In the genomic region with DNA sequence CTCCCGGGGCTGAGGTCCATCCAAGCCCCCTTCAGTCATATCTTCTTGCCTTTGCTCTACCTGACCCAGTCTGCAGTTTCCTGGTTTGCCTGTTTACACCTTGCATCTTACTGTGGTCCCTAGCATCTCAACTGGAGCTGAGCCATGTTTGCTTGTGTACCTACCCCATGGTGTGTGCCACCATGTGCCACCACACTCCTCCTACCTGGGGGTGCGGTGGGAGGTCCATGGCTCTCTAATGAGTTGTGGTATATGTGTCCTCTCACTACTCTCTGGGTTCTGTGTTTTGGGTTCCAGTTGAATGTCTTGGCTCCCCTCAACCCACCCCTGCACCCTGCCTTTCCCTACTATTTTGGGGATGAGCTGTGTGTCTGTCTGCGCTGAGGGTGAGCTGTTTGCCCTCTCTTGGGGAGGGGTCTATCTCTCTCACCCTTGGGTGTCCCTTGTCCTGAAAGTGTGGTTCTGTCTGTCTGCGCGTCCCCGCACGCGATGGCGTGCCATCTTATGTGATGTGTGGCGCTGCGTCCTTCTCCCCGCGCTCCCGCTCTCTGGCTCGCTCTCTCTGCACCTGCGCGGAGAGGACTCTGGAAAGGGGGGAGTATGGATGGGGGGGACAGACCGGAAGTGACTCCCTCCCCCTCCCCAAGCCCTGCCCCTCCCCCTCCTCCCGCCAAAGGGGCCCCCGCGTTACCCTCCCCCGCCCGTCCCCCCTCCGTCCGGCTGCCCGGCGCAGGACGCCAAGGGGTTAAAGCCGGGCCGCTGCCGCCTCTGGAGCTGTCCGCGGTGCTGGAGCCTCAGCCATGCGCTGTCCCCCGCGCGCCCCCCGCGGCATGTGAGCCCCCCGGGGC, we compare ENCODE assay signal across 8 mouse cellular contexts. TPM values are rescaled to one million over a fixed set of nuclear protein-coding genes. Genes with fewer than 3 reads are reported as not detected.
DNase-seq lines count a peak whose midpoint lies in the region; ATAC-seq and TF ChIP-seq lines count a peak whose summit lies in the region.

No protein-coding gene starts in this region.

- H3K27ac ChIP-seq in lung, embryonic 15.5 days, result no peak overlapping the region
- peak overlapping the region; percentile 77 for H3K27ac ChIP-seq in forebrain, embryonic 12.5 days
- no peak overlapping the region for H3K27ac ChIP-seq in limb, embryonic 14.5 days (replicated peaks; ENCODE audit: low read depth, low read length)

- peak overlapping the region; percentile 34 for H3K4me3 ChIP-seq in lung, embryonic 15.5 days
- H3K4me3 ChIP-seq in forebrain, embryonic 12.5 days (replicated peaks), result peak overlapping the region; percentile 54
- H3K4me3 ChIP-seq in limb, embryonic 14.5 days (replicated peaks; ENCODE audit: low read length), result peak overlapping the region; percentile 35

- H3K4me2 ChIP-seq in lung, embryonic 15.5 days, result peak overlapping the region; percentile 58
- peak overlapping the region; percentile 76 for H3K4me2 ChIP-seq in forebrain, embryonic 12.5 days
- H3K4me2 ChIP-seq in limb, embryonic 14.5 days (replicated peaks; ENCODE audit: low read depth, low read length, severe bottlenecking), result peak overlapping the region; percentile 71

- H3K4me1 ChIP-seq in lung, embryonic 15.5 days, result peaks cover 6% of the 10 kb centered on the region; the same call in 1 of the 2 replicates
- H3K4me1 ChIP-seq in forebrain, embryonic 12.5 days, result peaks cover 20% of the 10 kb centered on the region
- peaks cover 3% of the 10 kb centered on the region; the same call in 1 of the 2 replicates for H3K4me1 ChIP-seq in limb, embryonic 14.5 days (ENCODE audit: control insufficient read depth, insufficient read depth, low read length)

- no peaks in the 10 kb centered on the region for H3K9me3 ChIP-seq in lung, embryonic 15.5 days
- no peaks in the 10 kb centered on the region for H3K9me3 ChIP-seq in forebrain, embryonic 12.5 days
- no peaks in the 10 kb centered on the region for H3K9me3 ChIP-seq in limb, embryonic 14.5 days (ENCODE audit: control insufficient read depth, low read length)

- no peak for TF ChIP-seq POLR2A in limb, embryonic 14.5 days (IDR thresholded peaks at IDR 0.05; ENCODE audit: borderline replicate concordance, extremely low read depth, insufficient read depth, insufficient read length)

- no peaks in the 10 kb centered on the region for H3K36me3 ChIP-seq in lung, embryonic 15.5 days
- 0 out of 2 replicates have a peak, but pooled peaks cover 5% of the 10 kb centered on the region for H3K36me3 ChIP-seq in forebrain, embryonic 12.5 days (replicated peaks)
- H3K36me3 ChIP-seq in limb, embryonic 14.5 days (ENCODE audit: control insufficient read depth, insufficient read depth, low read length), result no peaks in the 10 kb centered on the region

- peaks cover 62% of the 10 kb centered on the region for H3K27me3 ChIP-seq in lung, embryonic 15.5 days
- peaks cover 71% of the 10 kb centered on the region for H3K27me3 ChIP-seq in forebrain, embryonic 12.5 days
- peaks cover 54% of the 10 kb centered on the region for H3K27me3 ChIP-seq in limb, embryonic 14.5 days (ENCODE audit: control insufficient read depth, insufficient read depth, low read length)

- H3K9ac ChIP-seq in lung, embryonic 15.5 days, result no peak overlapping the region
- peak overlapping the region; percentile 60 for H3K9ac ChIP-seq in forebrain, embryonic 12.5 days
- H3K9ac ChIP-seq in limb, embryonic 14.5 days (ENCODE audit: low read depth, low read length, severe bottlenecking), result no peak overlapping the region

- DNase-seq in cerebellum, postnatal 4 days (ENCODE audit: low spot score in 2 of 2), result no peak
- DNase-seq in lung, postnatal 14 days, result no peak
- peak; percentile 29 for DNase-seq in limb, embryonic 14.5 days (ENCODE audit: low spot score)
- DNase-seq in right cerebral cortex, postnatal 14 days, result peak; percentile 68

- 6% methylated on average over 14 of the region's 40 CpGs for WGBS in lung, embryonic 15.5 days
- WGBS in forebrain, embryonic 12.5 days, result 6% methylated on average over 20 of the region's 40 CpGs
- 4% methylated on average over 27 of the region's 40 CpGs for WGBS in limb, embryonic 14.5 days

- peak; percentile 47; the same call in 1 of the 2 replicates for ATAC-seq in cerebellum, adult (ENCODE audit: insufficient number of reproducible peaks, low FRiP score, low TSS enrichment)
- 0 out of 2 replicates have a peak, but pooled peaks have one; percentile 24 for ATAC-seq in lung, embryonic 15.5 days (ENCODE audit: borderline replicate concordance, extremely low read depth, low FRiP score, low TSS enrichment)
- ATAC-seq in forebrain, embryonic 12.5 days (ENCODE audit: low FRiP score), result peak; percentile 73
- 0 out of 2 replicates have a peak, but pooled peaks have one; percentile 23 for ATAC-seq in limb, embryonic 14.5 days (ENCODE audit: low FRiP score, low read depth)
- ATAC-seq in inflammation-experienced regulatory T-cells, adult 6 months, result no peak

RNA-seq across cellular contexts. Expression of a gene that starts 25.2 kb away (rescaled TPM):
- 0.96 and 1.1 TPM in 2 replicates for polyA plus RNA-seq in lung, embryonic 15.5 days (2015; fragmentation: Nextera tagmentation; extraction: Ambion mirVana)
- polyA plus RNA-seq in forebrain, embryonic 12.5 days (2016; fragmentation: Nextera tagmentation; extraction: Ambion mirVana), result 7.7 and 8.0 TPM in 2 replicates
- polyA plus RNA-seq in limb, embryonic 14.5 days (2012; rRNA removed), result 13.6 and 18.2 TPM in 2 replicates
- polyA plus RNA-seq in limb, embryonic 14.5 days (2014; fragmentation: Nextera tagmentation; extraction: Ambion mirVana), result 4.0 and 4.3 TPM in 2 replicates
- polyA plus RNA-seq in inflammation-experienced regulatory T-cells, adult 6 months (2017; shearing (Covaris generic)), result under 1 TPM; 0.15 to 0.62 (median 0.20) TPM

RNA-seq across cellular contexts. Expression of a gene that starts 28.6 kb away (rescaled TPM):
- 2.5 and 2.6 TPM in 2 replicates for polyA plus RNA-seq in lung, embryonic 15.5 days (2015; fragmentation: Nextera tagmentation; extraction: Ambion mirVana)
- polyA plus RNA-seq in forebrain, embryonic 12.5 days (2016; fragmentation: Nextera tagmentation; extraction: Ambion mirVana), result 2.5 and 2.9 TPM in 2 replicates
- polyA plus RNA-seq in limb, embryonic 14.5 days (2012; rRNA removed), result 21.2 and 22.8 TPM in 2 replicates
- 12.4 and 15.5 TPM in 2 replicates for polyA plus RNA-seq in limb, embryonic 14.5 days (2014; fragmentation: Nextera tagmentation; extraction: Ambion mirVana)
- polyA plus RNA-seq in inflammation-experienced regulatory T-cells, adult 6 months (2017; shearing (Covaris generic)), result under 1 TPM; 0.28 to 0.62 (median 0.34) TPM

RNA-seq across cellular contexts. Expression of a gene that starts 48.6 kb away (rescaled TPM):
- polyA plus RNA-seq in lung, embryonic 15.5 days (2015; fragmentation: Nextera tagmentation; extraction: Ambion mirVana), result 2.1 and 2.3 TPM in 2 replicates
- 5.5 and 6.6 TPM in 2 replicates for polyA plus RNA-seq in forebrain, embryonic 12.5 days (2016; fragmentation: Nextera tagmentation; extraction: Ambion mirVana)
- 3.3 and 3.8 TPM in 2 replicates for polyA plus RNA-seq in limb, embryonic 14.5 days (2012; rRNA removed)
- 2.2 and 4.6 TPM in 2 replicates for polyA plus RNA-seq in limb, embryonic 14.5 days (2014; fragmentation: Nextera tagmentation; extraction: Ambion mirVana)
- not detected for polyA plus RNA-seq in inflammation-experienced regulatory T-cells, adult 6 months (2017; shearing (Covaris generic))

RNA-seq across cellular contexts. Expression of a gene that starts 50.4 kb away (rescaled TPM):
- polyA plus RNA-seq in lung, embryonic 15.5 days (2015; fragmentation: Nextera tagmentation; extraction: Ambion mirVana), result 1.1 and 1.4 TPM in 2 replicates
- 0.86 and 1.5 TPM in 2 replicates for polyA plus RNA-seq in forebrain, embryonic 12.5 days (2016; fragmentation: Nextera tagmentation; extraction: Ambion mirVana)
- 2.1 and 2.7 TPM in 2 replicates for polyA plus RNA-seq in limb, embryonic 14.5 days (2012; rRNA removed)
- 0.67 and 0.73 TPM in 2 replicates for polyA plus RNA-seq in limb, embryonic 14.5 days (2014; fragmentation: Nextera tagmentation; extraction: Ambion mirVana)
- not detected for polyA plus RNA-seq in inflammation-experienced regulatory T-cells, adult 6 months (2017; shearing (Covaris generic))

Comparison
In these comparisons a context has a peak if more than half of its experiments do, and no peak if none do; other contexts are left out.
1. DNase-seq: peak in limb, embryonic 14.5 days (single experiment) and right cerebral cortex, postnatal 14 days (single experiment); none in cerebellum, postnatal 4 days (0 of 2) and lung, postnatal 14 days (single experiment).
2. Peak in every context shown above with its lines, with median percentiles within 50 percentile points of each other: H3K4me2 ChIP-seq and H3K4me3 ChIP-seq.